Mouse (Mus musculus): ENCODE measurements around the gene Acsf3.

Gene Acsf3

GRCm38 (mm10) chr8:122762731-122763266 lies 12.5 kb upstream of the Acsf3 start:
- DNase-seq: peak; percentile 96

- DNase-seq: peak; percentile 97
Observed at GRCm38 (mm10) chr8:122763267-122763738, 12.0 kb upstream of the Acsf3 start.

GRCm38 (mm10) chr8:122764790-122765474 lies 10.4 kb upstream of the Acsf3 start:
- no peak for DNase-seq

- no peak for DNase-seq
Observed at GRCm38 (mm10) chr8:122766189-122766588, 9.1 kb upstream of the Acsf3 start.

- DNase-seq: no peak
Observed at GRCm38 (mm10) chr8:122766647-122767200, 8.6 kb upstream of the Acsf3 start.

GRCm38 (mm10) chr8:122767229-122767628 lies 8.1 kb upstream of the Acsf3 start:
- DNase-seq: no peak

- DNase-seq: no peak
Observed at GRCm38 (mm10) chr8:122769251-122770058, 5.8 kb upstream of the Acsf3 start.

- DNase-seq: no peak
Observed at GRCm38 (mm10) chr8:122772431-122773060, 2.7 kb upstream of the Acsf3 start.

- DNase-seq: no peak
Observed at GRCm38 (mm10) chr8:122777701-122778100, 2.4 kb downstream of the Acsf3 start.

GRCm38 (mm10) chr8:122778703-122779239 lies 3.5 kb downstream of the Acsf3 start:
- DNase-seq: peak; percentile 88

GRCm38 (mm10) chr8:122779255-122779654 lies 4.0 kb downstream of the Acsf3 start:
- no peak for DNase-seq

- DNase-seq: no peak
Observed at GRCm38 (mm10) chr8:122784756-122785155, 9.5 kb downstream of the Acsf3 start.

GRCm38 (mm10) chr8:122789796-122790195 lies 14.5 kb downstream of the Acsf3 start:
- no peak for DNase-seq

- peak; percentile 96 for DNase-seq
Observed at GRCm38 (mm10) chr8:122793375-122794174, 18.3 kb downstream of the Acsf3 start.

GRCm38 (mm10) chr8:122794175-122794454 lies 18.8 kb downstream of the Acsf3 start:
- DNase-seq: no peak

- DNase-seq: no peak
Observed at GRCm38 (mm10) chr8:122803906-122804761, 28.8 kb downstream of the Acsf3 start.

GRCm38 (mm10) chr8:122805349-122805748 lies 30.1 kb downstream of the Acsf3 start:
- no peak for DNase-seq

GRCm38 (mm10) chr8:122806956-122807538 lies 31.8 kb downstream of the Acsf3 start:
- no peak for DNase-seq

- DNase-seq: peak; percentile 94
Observed at GRCm38 (mm10) chr8:122807907-122808306, 32.6 kb downstream of the Acsf3 start.

- peak; percentile 87 for DNase-seq
Observed at GRCm38 (mm10) chr8:122810376-122810775, 35.1 kb downstream of the Acsf3 start.

All from heart, adult 11 months (tissue).